Mouse (Mus musculus) ES-Bruce4 (cell line): ENCODE results near the gene Endog. TPM values are rescaled to one million over a fixed set of nuclear protein-coding genes. Genes with fewer than 3 reads are reported as not detected.

Experiments used
- H3K27ac ChIP-seq: 2 replicates; pipeline ENCODE4 v1.5.1; 2012; ENCODE audit warnings: low read length, inconsistent platforms; ENCODE audit not compliant: insufficient read depth
- H3K27me3 ChIP-seq: 2 replicates; pipeline ENCODE4 v1.6.1; 2012; ENCODE audit warnings: mild to moderate bottlenecking, low read length, inconsistent platforms; ENCODE audit not compliant: control insufficient read depth, poor library complexity, insufficient read depth, severe bottlenecking
- H3K36me3 ChIP-seq: 2 replicates; pipeline ENCODE4 v1.6.1; 2012; ENCODE audit warnings: inconsistent platforms, mild to moderate bottlenecking, low read length, moderate library complexity; ENCODE audit not compliant: control insufficient read depth, poor library complexity, insufficient read depth, severe bottlenecking
- H3K4me1 ChIP-seq: one replicate; pipeline ENCODE4 v1.8.1; 2011; ENCODE audit warnings: low read length; ENCODE audit not compliant: control insufficient read depth, insufficient read depth
- H3K4me3 ChIP-seq: 2 replicates; pipeline ENCODE4 v1.5.1; 2011; ENCODE audit warnings: low read depth, mild to moderate bottlenecking, low read length
- H3K9ac ChIP-seq: 2 replicates; pipeline ENCODE4 v1.6.1; 2012; ENCODE audit warnings: low read depth, mild to moderate bottlenecking, inconsistent platforms; ENCODE audit not compliant: poor library complexity, severe bottlenecking
- H3K9me3 ChIP-seq: replicated peaks from 2 replicates; pipeline ENCODE4 v1.6.1; 2012; ENCODE audit warnings: mild to moderate bottlenecking, low read length, inconsistent platforms; ENCODE audit not compliant: control insufficient read depth, poor library complexity, insufficient read depth, severe bottlenecking
- CTCF ChIP-seq: IDR thresholded peaks from one replicate; pipeline ENCODE4 v1.8.1; 2011; ENCODE audit warnings: low read depth, low read length
- EP300 ChIP-seq: IDR thresholded peaks from 2 replicates; pipeline ENCODE4 v1.6.1; 2011; ENCODE audit warnings: low read depth, low read length; ENCODE audit not compliant: insufficient read depth
- POLR2A ChIP-seq: IDR thresholded peaks from one replicate; pipeline ENCODE4 v1.8.1; 2011; ENCODE audit warnings: low read length; ENCODE audit not compliant: insufficient read depth
- polyA plus RNA-seq: library from polyadenylated mRNA; stranded (reverse); fragments of >200 nt; gene quantifications from 2 replicates; pipeline ENCODE4 v1.2.4, GENCODE M21; 2011; ENCODE audit warnings: low read depth; ENCODE audit not compliant: missing spikeins, insufficient read depth, insufficient read length

The Endog gene
- polyA plus RNA-seq, 1 experiment, result 6.5 TPM

DNA sequence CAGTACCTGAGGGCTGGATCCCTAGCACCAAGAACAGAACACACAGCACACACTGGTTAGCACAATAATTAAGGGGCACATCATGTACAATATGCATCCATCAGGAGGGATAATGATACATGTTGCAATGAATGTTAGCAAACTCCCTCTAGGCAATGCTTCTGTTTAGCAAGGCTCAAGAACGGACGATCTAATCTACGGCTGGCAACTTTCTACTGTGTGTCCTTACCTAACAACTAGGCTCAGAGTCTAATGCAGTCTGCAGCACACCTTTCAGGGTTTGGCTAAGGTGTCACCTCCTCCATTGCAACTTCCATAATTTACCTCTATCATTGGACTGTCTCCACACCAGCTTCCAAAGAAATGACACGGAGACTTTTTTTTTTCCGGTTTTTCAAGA lies 45.0 kb downstream of the Endog start:
- H3K4me1 ChIP-seq, result no peaks in the 10 kb centered on the region
- H3K9me3 ChIP-seq, result peaks cover 19% of the 10 kb centered on the region

More for the DNA sequence above, 45.0 kb downstream of the Endog start:
- Histone ChIP-seq H3K27ac (no peak overlapping the region), H3K4me3 (no peak overlapping the region), H3K9ac (no peak overlapping the region), H3K27me3 (no peaks in the 10 kb centered on the region), H3K36me3 (no peaks in the 10 kb centered on the region)
- TF ChIP-seq EP300, result no peak
- no peak for TF ChIP-seq CTCF
- no peak for TF ChIP-seq POLR2A

Other genes starting within 250 kb of the Endog start
- 56.4 and 59.7 TPM in 2 replicates for gene Gle1, start 236.1 kb upstream of the Endog start, polyA plus RNA-seq
- gene Sptan1, start 205.9 kb upstream of the Endog start, polyA plus RNA-seq, result 200 and 235 TPM in 2 replicates
- gene Wdr34, start 122.6 kb upstream of the Endog start, polyA plus RNA-seq, result 20.6 and 22.2 TPM in 2 replicates
- gene Set, start 114.1 kb upstream of the Endog start, polyA plus RNA-seq, result 1,058 and 1,233 TPM in 2 replicates
- 15.2 and 17.2 TPM in 2 replicates for gene Pkn3, start 93.8 kb upstream of the Endog start, polyA plus RNA-seq
- 39.0 and 41.2 TPM in 2 replicates for gene Zdhhc12, start 77.8 kb upstream of the Endog start, polyA plus RNA-seq
- gene Zer1, start 46.9 kb upstream of the Endog start, polyA plus RNA-seq, result 33.8 and 35.1 TPM in 2 replicates
- gene Tbc1d13, start 37.7 kb upstream of the Endog start, polyA plus RNA-seq, result 171 and 173 TPM in 2 replicates
- gene Spout1, start 7.0 kb downstream of the Endog start, polyA plus RNA-seq, result 45.9 and 50.5 TPM in 2 replicates
- gene Kyat1, start 34.4 kb downstream of the Endog start, polyA plus RNA-seq, result 9.6 and 12.3 TPM in 2 replicates
- 19.2 and 22.0 TPM in 2 replicates for gene Lrrc8a, start 66.2 kb downstream of the Endog start, polyA plus RNA-seq
- gene Gm28035, start 69.1 kb downstream of the Endog start, polyA plus RNA-seq, result 1.5 TPM in 1 of 2 replicates, not detected in the other
- gene Phyhd1, start 94.7 kb downstream of the Endog start, polyA plus RNA-seq, result 11.4 and 13.0 TPM in 2 replicates
- 114 and 138 TPM in 2 replicates for gene Gm28038, start 109.5 kb downstream of the Endog start, polyA plus RNA-seq
- 3.4 and 3.8 TPM in 2 replicates for gene Dolk, start 114.8 kb downstream of the Endog start, polyA plus RNA-seq
- 134 and 138 TPM in 2 replicates for gene Nup188, start 114.9 kb downstream of the Endog start, polyA plus RNA-seq
- 30.8 and 32.5 TPM in 2 replicates for gene Sh3glb2, start 187.8 kb downstream of the Endog start, polyA plus RNA-seq
- gene Miga2, start 192.7 kb downstream of the Endog start, polyA plus RNA-seq, result 16.6 and 18.6 TPM in 2 replicates
- gene Dolpp1, start 220.8 kb downstream of the Endog start, polyA plus RNA-seq, result 42.3 and 44.3 TPM in 2 replicates
- 8.9 and 12.3 TPM in 2 replicates for gene Crat, start 244.3 kb downstream of the Endog start, polyA plus RNA-seq
- gene Ptpa, start 244.5 kb downstream of the Endog start, polyA plus RNA-seq, result 83.1 and 91.6 TPM in 2 replicates